ENCODE assay signal across 9 mouse cellular contexts in genomic region chr7:117896528-117896927, GRCm38 (mm10).
DNase-seq lines count a peak whose midpoint lies in the region; ATAC-seq and TF ChIP-seq lines count a peak whose summit lies in the region.
"Had no signal": no experiment of that assay in that cellular context is flagged by ENCODE, and none has a peak within 500 bp of the region (broad histone marks: within the 10 kb centered on the region; RNA-seq: fewer than 3 reads in every experiment).

No protein-coding gene starts in this region.

- H3K27me3 ChIP-seq in hindbrain, postnatal 0 days (ENCODE audit: insufficient read depth, low read length) = no peaks in the 10 kb centered on the region
- H3K27me3 ChIP-seq in hindbrain, embryonic 10.5 days (ENCODE audit: insufficient read depth, poor library complexity, severe bottlenecking) = no peaks in the 10 kb centered on the region
- H3K27me3 ChIP-seq: forebrain, embryonic 15.5 days; stomach, embryonic 15.5 days had no signal

- 63% methylated on average over 2 of the region's 2 CpGs for WGBS in hindbrain, postnatal 0 days
- 83% methylated on average over 2 of the region's 2 CpGs for WGBS in hindbrain, embryonic 10.5 days

- H3K4me3 ChIP-seq in hindbrain, postnatal 0 days (ENCODE audit: low read length) = no peak overlapping the region
- no peak overlapping the region for H3K4me3 ChIP-seq in hindbrain, embryonic 10.5 days
- H3K4me3 ChIP-seq: forebrain, embryonic 15.5 days; stomach, embryonic 15.5 days had no signal

- 0 out of 2 replicates have a peak, but pooled peaks have one; percentile 14 for TF ChIP-seq CTCF in hindbrain, postnatal 0 days (IDR thresholded peaks at IDR 0.05; ENCODE audit: low read depth)

- no peaks in the 10 kb centered on the region for H3K36me3 ChIP-seq in hindbrain, postnatal 0 days (ENCODE audit: insufficient read depth, low read length)
- H3K36me3 ChIP-seq in hindbrain, embryonic 10.5 days = no peaks in the 10 kb centered on the region
- H3K36me3 ChIP-seq: forebrain, embryonic 15.5 days; stomach, embryonic 15.5 days had no signal

- H3K4me1 ChIP-seq in hindbrain, postnatal 0 days (ENCODE audit: insufficient read depth, low read length) = no peaks in the 10 kb centered on the region
- H3K4me1 ChIP-seq in hindbrain, embryonic 10.5 days (replicated peaks) = no peaks in the 10 kb centered on the region
- H3K4me1 ChIP-seq: forebrain, embryonic 15.5 days; stomach, embryonic 15.5 days had no signal

- H3K9ac ChIP-seq in hindbrain, postnatal 0 days (replicated peaks; ENCODE audit: low read length) = no peak overlapping the region
- H3K9ac ChIP-seq: forebrain, embryonic 15.5 days; stomach, embryonic 15.5 days had no signal

- no peaks in the 10 kb centered on the region for H3K9me3 ChIP-seq in hindbrain, postnatal 0 days (ENCODE audit: low read length)
- H3K9me3 ChIP-seq in hindbrain, embryonic 10.5 days = no peaks in the 10 kb centered on the region
- H3K9me3 ChIP-seq: forebrain, embryonic 15.5 days; stomach, embryonic 15.5 days had no signal

- H3K27ac ChIP-seq in hindbrain, postnatal 0 days = no peak overlapping the region
- H3K27ac ChIP-seq in hindbrain, embryonic 10.5 days = no peak overlapping the region
- H3K27ac ChIP-seq: forebrain, embryonic 15.5 days; stomach, embryonic 15.5 days had no signal

- no peak overlapping the region for H3K4me2 ChIP-seq in hindbrain, postnatal 0 days (ENCODE audit: low read depth, low read length)
- H3K4me2 ChIP-seq: forebrain, embryonic 15.5 days; stomach, embryonic 15.5 days had no signal

- DNase-seq in hindbrain, postnatal 0 days (ENCODE audit: low spot score) = peak; percentile 65
- DNase-seq in hindbrain, embryonic 10.5 days (ENCODE audit: low spot score) = no peak
- DNase-seq in 3134 (ENCODE audit: extremely low read depth, insufficient read length, low spot score) = peak; percentile 9
- peak; percentile 73 for DNase-seq in Muller cell, postnatal 12 days (ENCODE audit: inconsistent ontology term)
- peak; percentile 81 for DNase-seq in kidney, adult 9 months
- DNase-seq in neural tube, embryonic 10.5 days (ENCODE audit: extremely low spot score, low spot score) = no peak

- no peak for ATAC-seq in hindbrain, postnatal 0 days
- ATAC-seq in inflammation-experienced regulatory T-cells, adult 6 months = no peak
- ATAC-seq: forebrain, embryonic 15.5 days had no signal

Comparison
In these comparisons a context has a peak if more than half of its experiments do, and no peak if none do; other contexts are left out.
1. DNase-seq: peak in hindbrain, postnatal 0 days (single experiment), 3134 (single experiment), Muller cell, postnatal 12 days (single experiment) and kidney, adult 9 months (single experiment); none in hindbrain, embryonic 10.5 days (single experiment) and neural tube, embryonic 10.5 days (single experiment).